Mouse (Mus musculus) lung, postnatal 0 days (tissue): Measurements from ENCODE around the gene Ppp1r15b. TPM values are rescaled to one million over a fixed set of nuclear protein-coding genes. Genes with fewer than 3 reads are reported as not detected.

Source experiments
- ATAC-seq: fragments of 200-750 bp; cut with Nextera tagmentation; 2 replicates; pipeline ENCODE4 v1.8.0; 2017; ENCODE audit warnings: moderate library complexity
- DNase-seq: peaks from one replicate; pipeline ENCODE4 v3.0.0-alpha.2; 2016; ENCODE audit warnings: low spot score
- H3K27ac ChIP-seq: fragments of 300-500 bp; sonication (generic); 2 replicates; pipeline ENCODE4 v1.5.1; 2014; ENCODE audit warnings: antibody characterized with exemption, mild to moderate bottlenecking, low read length, mixed read lengths
- H3K27me3 ChIP-seq: fragments of 300-500 bp; sonication (generic); replicated peaks from 2 replicates; pipeline ENCODE4 v1.6.1; 2014; ENCODE audit warnings: low read length, mixed read lengths; ENCODE audit not compliant: insufficient read depth
- H3K36me3 ChIP-seq: fragments of 300-500 bp; sonication (generic); 2 replicates; pipeline ENCODE4 v1.6.1; 2014; ENCODE audit warnings: low read length, mixed read lengths; ENCODE audit not compliant: insufficient read depth
- H3K4me1 ChIP-seq: fragments of 300-500 bp; sonication (generic); 2 replicates; pipeline ENCODE4 v1.6.1; 2014; ENCODE audit warnings: antibody characterized with exemption, low read depth, low read length, mixed read lengths; ENCODE audit not compliant: insufficient read depth
- H3K4me2 ChIP-seq: fragments of 300-500 bp; sonication (generic); replicated peaks from 2 replicates; pipeline ENCODE4 v1.6.1; 2014; ENCODE audit warnings: low read depth, mild to moderate bottlenecking, low read length, moderate library complexity, mixed read lengths
- H3K4me3 ChIP-seq: fragments of 300-500 bp; sonication (generic); 2 replicates; pipeline ENCODE4 v1.5.1; 2014; ENCODE audit warnings: low read depth, low read length
- H3K9ac ChIP-seq: fragments of 300-500 bp; sonication (generic); replicated peaks from 2 replicates; pipeline ENCODE4 v1.6.1; 2014; ENCODE audit warnings: low read depth, mild to moderate bottlenecking
- H3K9me3 ChIP-seq: fragments of 300-500 bp; sonication (generic); 2 replicates; pipeline ENCODE4 v1.6.1; 2016; ENCODE audit warnings: low read length, mixed read lengths
- CTCF ChIP-seq: IDR thresholded peaks from 2 replicates; pipeline ENCODE4 v1.5.1; 2016; ENCODE audit warnings: antibody characterized with exemption, mild to moderate bottlenecking
- EP300 ChIP-seq: IDR thresholded peaks from 2 replicates; pipeline ENCODE4 v1.6.1; 2016; ENCODE audit warnings: antibody characterized with exemption, mild to moderate bottlenecking, control low read depth
- WGBS: fragments of 180-500 bp; shearing (Covaris S2); extraction: QIAGEN DNeasy Blood & Tissue Kit; methylation state at CpG from one replicate; pipeline ENCODE4 v1.1.7; 2014; 5-methylcytosine and 5-hydroxymethylcytosine counted together
- polyA plus RNA-seq: library from polyadenylated mRNA; unstranded; fragments of >200 nt; fragmentation: Nextera tagmentation; extraction: Ambion mirVana; gene quantifications from 2 replicates; pipeline ENCODE4 v1.2.1, GENCODE M21; 2015

Ppp1r15b gene
- polyA plus RNA-seq, 1 experiment from 2014 or later = 19.5 TPM

DNA sequence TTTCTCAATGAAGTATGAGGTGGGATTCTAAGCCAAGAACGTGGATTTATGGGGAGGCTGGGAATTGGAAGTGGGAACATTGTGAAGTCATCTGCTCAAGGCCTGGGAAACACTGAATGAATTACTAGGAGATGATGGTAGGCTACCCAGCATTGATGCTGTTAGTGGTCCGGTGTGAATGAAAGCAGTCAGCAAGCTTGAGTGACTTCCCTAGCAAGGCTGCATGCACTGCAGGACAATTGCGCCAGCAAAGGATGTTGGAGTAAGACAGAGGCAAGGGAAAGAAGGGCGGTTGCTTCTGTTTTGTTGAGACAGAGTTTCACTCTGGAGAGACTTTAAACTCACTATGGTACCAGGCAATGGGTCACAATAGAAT lies 4.6 kb upstream of the Ppp1r15b start:
- no peak for DNase-seq
- no peaks in the 10 kb centered on the region for H3K36me3 ChIP-seq
- H3K27ac ChIP-seq = no peak overlapping the region
- TF ChIP-seq EP300 = no peak
- TF ChIP-seq CTCF = no peak
- ATAC-seq = no peak
- no peaks in the 10 kb centered on the region for H3K4me1 ChIP-seq
- no peaks in the 10 kb centered on the region for H3K9me3 ChIP-seq
- no peaks in the 10 kb centered on the region for H3K27me3 ChIP-seq
- no peak overlapping the region for H3K9ac ChIP-seq
- WGBS = 62% methylated on average over 4 of the region's 4 CpGs
- no peak overlapping the region for H3K4me3 ChIP-seq
- no peak overlapping the region for H3K4me2 ChIP-seq

DNA sequence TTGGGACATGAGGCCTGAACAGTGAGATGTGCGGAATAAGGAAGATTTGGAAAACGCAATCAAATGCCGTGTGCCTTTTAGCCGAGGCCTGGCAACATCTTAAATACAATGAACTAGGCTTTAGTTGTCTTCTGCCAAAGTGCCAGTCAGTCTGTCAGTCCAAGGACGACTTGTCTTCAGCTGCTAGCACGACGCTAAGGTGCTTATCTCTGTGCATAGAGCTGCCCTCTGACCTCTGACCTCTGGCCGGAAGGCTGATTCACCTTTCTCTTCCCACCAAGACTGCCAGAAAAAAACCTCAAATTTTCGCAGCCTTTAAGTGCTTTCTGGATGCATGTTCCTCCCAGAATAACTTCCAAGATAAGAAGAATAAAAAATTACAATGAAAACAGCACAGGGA lies 3.6 kb upstream of the Ppp1r15b start:
- no peaks in the 10 kb centered on the region for H3K4me1 ChIP-seq
- H3K4me2 ChIP-seq = no peak overlapping the region
- WGBS = 58% methylated on average over 9 of the region's 9 CpGs
- no peak overlapping the region for H3K27ac ChIP-seq
- H3K4me3 ChIP-seq = no peak overlapping the region
- H3K36me3 ChIP-seq = no peaks in the 10 kb centered on the region
- no peak for ATAC-seq
- H3K9me3 ChIP-seq = no peaks in the 10 kb centered on the region
- TF ChIP-seq CTCF = no peak
- no peak for TF ChIP-seq EP300
- no peak for DNase-seq
- H3K27me3 ChIP-seq = no peaks in the 10 kb centered on the region
- H3K9ac ChIP-seq = no peak overlapping the region

DNA sequence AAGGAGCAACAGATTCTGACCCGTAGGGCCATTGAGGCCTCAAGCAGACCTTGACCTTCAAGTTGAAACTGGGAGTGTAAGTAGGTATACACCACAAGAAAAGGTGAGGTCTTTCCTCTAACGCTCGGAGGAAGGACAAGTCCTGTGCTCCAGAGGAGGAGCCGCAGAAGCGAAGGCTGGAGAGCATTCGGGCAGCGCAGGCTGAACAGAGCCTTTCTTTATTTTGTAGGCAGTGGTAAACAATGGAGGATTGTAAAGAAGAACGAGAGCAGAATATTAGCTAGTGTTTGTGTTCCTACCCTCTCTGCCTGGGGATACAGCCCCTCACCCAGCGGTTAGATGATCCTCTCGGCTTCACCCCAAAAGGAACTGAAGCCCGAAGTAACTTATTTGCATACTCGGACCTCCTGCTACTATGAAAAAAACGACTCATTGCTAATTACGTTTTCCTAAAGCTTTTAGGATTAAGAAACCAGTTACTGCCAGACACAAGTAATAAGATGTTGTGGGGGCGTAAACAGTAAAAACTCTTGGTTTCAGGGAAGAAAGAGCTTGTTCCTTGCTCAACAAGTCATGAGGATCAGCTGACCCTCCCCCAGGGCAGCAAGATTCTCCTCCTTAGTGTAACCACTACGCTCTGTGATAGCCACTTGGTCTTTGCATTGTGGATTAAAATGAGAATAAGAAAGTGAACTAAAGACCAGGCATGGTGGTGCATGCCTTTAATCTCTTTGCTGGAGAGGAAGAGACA lies 1.3 kb upstream of the Ppp1r15b start:
- Histone ChIP-seq H3K27me3 (no peaks in the 10 kb centered on the region), H3K36me3 (no peaks in the 10 kb centered on the region), H3K4me3 (no peak overlapping the region), H3K4me2 (peak overlapping the region; percentile 31), H3K9me3 (no peaks in the 10 kb centered on the region), H3K9ac (no peak overlapping the region; the same call in 1 of the 2 replicates), H3K4me1 (peaks cover 7% of the 10 kb centered on the region; the same call in 1 of the 2 replicates), H3K27ac (peak overlapping the region; percentile 74)
- TF ChIP-seq CTCF (no peak), EP300 (no peak)
- ATAC-seq = no peak
- WGBS = 45% methylated on average over 16 of the region's 16 CpGs
- peak; percentile 51 for DNase-seq

DNA sequence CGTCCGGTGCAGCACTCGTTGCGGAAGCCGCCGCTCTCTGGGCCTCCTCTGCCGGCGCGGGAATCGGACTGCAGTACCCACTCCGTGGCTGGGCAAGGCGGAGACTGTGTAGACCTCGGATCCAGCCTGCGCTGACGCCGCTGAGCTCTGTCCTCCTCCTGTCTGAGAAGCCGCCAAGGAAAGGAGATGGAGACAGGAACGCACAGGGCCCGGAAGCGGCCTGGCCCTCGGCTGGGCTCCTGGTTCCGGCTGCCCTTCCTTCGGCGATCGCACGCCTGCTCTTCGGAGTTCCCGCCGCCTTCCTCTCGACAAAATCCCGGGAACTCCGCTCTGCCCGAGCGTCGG lies 590 bp downstream of the Ppp1r15b start:
- ATAC-seq = peak; percentile 29
- Histone ChIP-seq H3K4me2 (peak overlapping the region; percentile 85), H3K27me3 (no peaks in the 10 kb centered on the region), H3K4me1 (peaks cover 9% of the 10 kb centered on the region; the same call in 1 of the 2 replicates), H3K27ac (peak overlapping the region; percentile 99), H3K4me3 (peak overlapping the region; percentile 88), H3K36me3 (no peaks in the 10 kb centered on the region; the same call in 1 of the 2 replicates), H3K9ac (peak overlapping the region; percentile 97), H3K9me3 (no peaks in the 10 kb centered on the region)
- DNase-seq = peak; percentile 67
- 1% methylated on average over 29 of the region's 35 CpGs for WGBS
- no peak for TF ChIP-seq EP300
- TF ChIP-seq CTCF = no peak

DNA sequence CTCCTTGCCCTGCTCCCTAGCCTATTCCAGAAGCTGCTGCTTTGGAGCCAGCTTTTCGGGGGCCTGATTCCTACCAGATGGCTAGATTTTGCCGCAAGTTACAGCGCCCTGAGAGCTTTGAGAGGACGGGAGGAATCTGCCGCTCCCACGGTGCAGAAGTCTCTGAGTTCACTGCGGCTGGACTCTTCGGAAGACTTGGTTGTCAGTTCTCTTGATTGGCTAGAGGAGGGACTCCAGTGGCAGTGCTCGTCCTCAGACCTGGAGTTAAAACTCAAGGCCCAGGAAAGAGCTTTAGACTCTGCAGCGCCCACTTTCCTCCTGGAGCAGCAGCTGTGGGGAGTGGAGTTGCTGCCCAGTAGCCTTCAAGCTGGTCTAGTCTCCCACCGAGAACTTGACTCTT lies 993 bp downstream of the Ppp1r15b start:
- DNase-seq = peak; percentile 53
- peak overlapping the region; percentile 97 for H3K9ac ChIP-seq
- no peaks in the 10 kb centered on the region for H3K9me3 ChIP-seq
- TF ChIP-seq EP300 = no peak
- TF ChIP-seq CTCF = no peak
- no peak for ATAC-seq
- peak overlapping the region; percentile 99 for H3K27ac ChIP-seq
- H3K4me1 ChIP-seq = peaks cover 9% of the 10 kb centered on the region; the same call in 1 of the 2 replicates
- H3K27me3 ChIP-seq = no peaks in the 10 kb centered on the region
- H3K4me2 ChIP-seq = peak overlapping the region; percentile 85
- WGBS = under 1% methylated on average over 11 of the region's 11 CpGs
- peaks cover 1% of the 10 kb centered on the region; the same call in 1 of the 2 replicates for H3K36me3 ChIP-seq
- peak overlapping the region; percentile 88 for H3K4me3 ChIP-seq

DNA sequence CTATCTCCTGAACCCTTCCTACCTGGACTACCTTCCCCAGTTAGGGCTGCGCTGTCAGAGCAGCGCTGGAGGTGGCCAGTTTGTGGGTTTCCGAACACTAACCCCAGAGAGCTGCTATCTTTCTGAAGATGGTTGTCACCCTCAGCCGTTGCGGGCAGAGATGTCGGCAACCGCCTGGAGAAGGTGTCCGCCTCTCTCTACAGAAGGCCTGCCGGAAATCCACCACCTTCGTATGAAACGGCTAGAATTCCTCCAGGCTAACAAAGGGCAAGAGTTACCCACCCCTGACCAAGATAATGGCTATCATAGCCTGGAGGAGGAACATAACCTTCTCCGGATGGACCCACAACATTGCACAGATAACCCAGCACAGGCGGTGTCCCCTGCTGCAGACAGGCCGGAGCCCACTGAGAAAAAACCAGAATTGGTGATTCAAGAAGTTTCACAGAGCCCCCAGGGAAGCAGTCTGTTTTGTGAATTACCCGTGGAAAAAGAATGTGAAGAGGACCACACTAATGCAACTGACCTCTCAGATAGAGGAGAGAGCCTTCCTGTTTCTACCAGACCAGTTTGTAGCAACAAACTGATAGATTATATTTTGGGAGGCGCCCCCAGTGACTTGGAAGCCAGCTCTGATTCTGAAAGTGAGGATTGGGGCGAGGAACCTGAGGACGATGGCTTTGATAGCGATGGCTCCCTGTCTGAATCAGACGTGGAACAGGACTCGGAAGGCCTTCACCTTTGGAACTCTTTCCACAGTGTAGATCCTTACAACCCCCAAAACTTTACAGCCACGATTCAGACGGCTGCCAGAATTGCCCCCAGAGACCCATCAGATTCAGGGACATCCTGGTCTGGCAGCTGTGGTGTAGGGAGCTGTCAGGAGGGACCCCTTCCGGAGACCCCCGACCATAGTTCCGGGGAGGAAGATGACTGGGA lies 1.7 kb downstream of the Ppp1r15b start:
- ATAC-seq (no peak), DNase-seq (peak; percentile 21)
- peak overlapping the region; percentile 97 for H3K9ac ChIP-seq
- H3K4me1 ChIP-seq = peaks cover 9% of the 10 kb centered on the region; the same call in 1 of the 2 replicates
- H3K27me3 ChIP-seq = no peaks in the 10 kb centered on the region
- peak overlapping the region; percentile 88 for H3K4me3 ChIP-seq
- peak overlapping the region; percentile 85 for H3K4me2 ChIP-seq
- TF ChIP-seq CTCF = no peak
- no peak for TF ChIP-seq EP300
- H3K27ac ChIP-seq = peak overlapping the region; percentile 99
- WGBS = 3% methylated on average over 26 of the region's 26 CpGs
- peaks cover 8% of the 10 kb centered on the region; the same call in 1 of the 2 replicates for H3K36me3 ChIP-seq
- no peaks in the 10 kb centered on the region for H3K9me3 ChIP-seq
